Mouse (Mus musculus): ENCODE measurements around the gene Slbp. TPM values are rescaled to one million over a fixed set of nuclear protein-coding genes. Genes with fewer than 3 reads are reported as not detected.

The Slbp gene
- polyA plus RNA-seq, 1 experiment, result 25.4 TPM

GRCm38 (mm10) chr5:33681044-33681443 is 28.7 kb upstream of the Slbp start:
- Histone ChIP-seq H3K4me1 (ENCODE audit: control insufficient read depth, insufficient read depth, insufficient read length, low read length) (no peaks in the 10 kb centered on the region), H3K27me3 (ENCODE audit: control insufficient read depth, insufficient read depth, low read length) (no peaks in the 10 kb centered on the region), H3K4me3 (ENCODE audit: low read depth, low read length) (no peak overlapping the region), H3K36me3 (ENCODE audit: control insufficient read depth, insufficient read depth, low read length) (no peaks in the 10 kb centered on the region), H3K27ac (ENCODE audit: insufficient read depth, low read depth, low read length) (no peak overlapping the region)
- TF ChIP-seq POLR2A (IDR thresholded peaks at IDR 0.05; ENCODE audit: low read depth, low read length), result no peak
- no peak for TF ChIP-seq CTCF (IDR thresholded peaks at IDR 0.05; ENCODE audit: extremely low read depth, insufficient read length, insufficient replicate concordance, low read depth, low read length)
- 44% methylated on average over 3 of the region's 3 CpGs for WGBS

- Histone ChIP-seq H3K27me3 (ENCODE audit: control insufficient read depth, insufficient read depth, low read length) (no peaks in the 10 kb centered on the region), H3K4me1 (ENCODE audit: control insufficient read depth, insufficient read depth, insufficient read length, low read length) (no peaks in the 10 kb centered on the region), H3K4me3 (ENCODE audit: low read depth, low read length) (no peak overlapping the region), H3K27ac (ENCODE audit: insufficient read depth, low read depth, low read length) (no peak overlapping the region), H3K36me3 (ENCODE audit: control insufficient read depth, insufficient read depth, low read length) (no peaks in the 10 kb centered on the region)
- TF ChIP-seq CTCF (IDR thresholded peaks at IDR 0.05; ENCODE audit: extremely low read depth, insufficient read length, insufficient replicate concordance, low read depth, low read length) (no peak), POLR2A (IDR thresholded peaks at IDR 0.05; ENCODE audit: low read depth, low read length) (no peak)
- WGBS, result 81% methylated on average over 5 of the region's 5 CpGs
Measured at GRCm38 (mm10) chr5:33678244-33678643, 25.9 kb upstream of the Slbp start.

DNA sequence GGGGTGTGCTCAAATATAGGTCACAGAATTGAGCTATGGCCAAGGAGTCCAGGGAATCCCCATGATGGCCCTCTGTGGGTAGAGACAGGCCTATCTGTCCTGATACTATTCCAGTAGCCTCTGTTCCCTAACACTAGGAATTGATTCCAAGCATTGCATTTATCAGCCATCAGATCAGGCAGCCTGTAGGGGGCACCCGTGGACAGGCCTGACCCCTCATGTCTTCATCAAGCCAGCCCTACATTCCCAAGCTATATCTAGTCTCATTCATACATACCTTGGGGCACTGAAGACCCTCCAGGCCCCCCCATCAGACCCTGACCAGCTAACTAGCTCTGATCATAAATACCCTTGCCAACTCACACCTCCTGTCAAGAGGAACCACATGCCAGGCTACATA is 23.6 kb upstream of the Slbp start:
- Histone ChIP-seq H3K36me3 (ENCODE audit: control insufficient read depth, insufficient read depth, low read length) (peaks cover 5% of the 10 kb centered on the region; the same call in 1 of the 2 replicates), H3K27me3 (ENCODE audit: control insufficient read depth, insufficient read depth, low read length) (no peaks in the 10 kb centered on the region), H3K4me3 (ENCODE audit: low read depth, low read length) (no peak overlapping the region), H3K27ac (ENCODE audit: insufficient read depth, low read depth, low read length) (no peak overlapping the region), H3K4me1 (ENCODE audit: control insufficient read depth, insufficient read depth, insufficient read length, low read length) (no peaks in the 10 kb centered on the region)
- 0% methylated on average over 1 of the region's 1 CpGs for WGBS
- TF ChIP-seq POLR2A (IDR thresholded peaks at IDR 0.05; ENCODE audit: low read depth, low read length) (no peak), CTCF (IDR thresholded peaks at IDR 0.05; ENCODE audit: extremely low read depth, insufficient read length, insufficient replicate concordance, low read depth, low read length) (peak; percentile 62; the same call in 1 of the 2 replicates)

GRCm38 (mm10) chr5:33674439-33674838 is 22.1 kb upstream of the Slbp start:
- Histone ChIP-seq H3K27me3 (ENCODE audit: control insufficient read depth, insufficient read depth, low read length) (no peaks in the 10 kb centered on the region), H3K27ac (ENCODE audit: insufficient read depth, low read depth, low read length) (no peak overlapping the region), H3K4me3 (ENCODE audit: low read depth, low read length) (no peak overlapping the region), H3K36me3 (ENCODE audit: control insufficient read depth, insufficient read depth, low read length) (peaks cover 12% of the 10 kb centered on the region; the same call in 1 of the 2 replicates), H3K4me1 (ENCODE audit: control insufficient read depth, insufficient read depth, insufficient read length, low read length) (no peaks in the 10 kb centered on the region)
- WGBS, result 91% methylated on average over 3 of the region's 3 CpGs
- TF ChIP-seq POLR2A (IDR thresholded peaks at IDR 0.05; ENCODE audit: low read depth, low read length) (no peak), CTCF (IDR thresholded peaks at IDR 0.05; ENCODE audit: extremely low read depth, insufficient read length, insufficient replicate concordance, low read depth, low read length) (no peak)

- Histone ChIP-seq H3K36me3 (ENCODE audit: control insufficient read depth, insufficient read depth, low read length) (peaks cover 14% of the 10 kb centered on the region; the same call in 1 of the 2 replicates), H3K4me1 (ENCODE audit: control insufficient read depth, insufficient read depth, insufficient read length, low read length) (no peaks in the 10 kb centered on the region), H3K27ac (ENCODE audit: insufficient read depth, low read depth, low read length) (no peak overlapping the region), H3K4me3 (ENCODE audit: low read depth, low read length) (no peak overlapping the region), H3K27me3 (ENCODE audit: control insufficient read depth, insufficient read depth, low read length) (no peaks in the 10 kb centered on the region)
- TF ChIP-seq CTCF (IDR thresholded peaks at IDR 0.05; ENCODE audit: extremely low read depth, insufficient read length, insufficient replicate concordance, low read depth, low read length) (no peak), POLR2A (IDR thresholded peaks at IDR 0.05; ENCODE audit: low read depth, low read length) (no peak)
- 74% methylated on average over 5 of the region's 5 CpGs for WGBS
Measured at GRCm38 (mm10) chr5:33671659-33672058, 19.3 kb upstream of the Slbp start.

- H3K27me3 ChIP-seq (ENCODE audit: control insufficient read depth, insufficient read depth, low read length), result no peaks in the 10 kb centered on the region
- TF ChIP-seq POLR2A (IDR thresholded peaks at IDR 0.05; ENCODE audit: low read depth, low read length), result no peak
- peak; percentile 28; the same call in 1 of the 2 replicates for TF ChIP-seq CTCF (IDR thresholded peaks at IDR 0.05; ENCODE audit: extremely low read depth, insufficient read length, insufficient replicate concordance, low read depth, low read length)
- H3K27ac ChIP-seq (ENCODE audit: insufficient read depth, low read depth, low read length), result no peak overlapping the region
- H3K4me3 ChIP-seq (ENCODE audit: low read depth, low read length), result no peak overlapping the region
- peaks cover 17% of the 10 kb centered on the region; the same call in 1 of the 2 replicates for H3K36me3 ChIP-seq (ENCODE audit: control insufficient read depth, insufficient read depth, low read length)
- H3K4me1 ChIP-seq (ENCODE audit: control insufficient read depth, insufficient read depth, insufficient read length, low read length), result no peaks in the 10 kb centered on the region
Measured at GRCm38 (mm10) chr5:33668223-33668622, 15.8 kb upstream of the Slbp start.

GRCm38 (mm10) chr5:33658664-33659050 is 6.3 kb upstream of the Slbp start:
- no peaks in the 10 kb centered on the region for H3K27me3 ChIP-seq (ENCODE audit: control insufficient read depth, insufficient read depth, low read length)
- TF ChIP-seq POLR2A (IDR thresholded peaks at IDR 0.05; ENCODE audit: low read depth, low read length) (no peak), CTCF (IDR thresholded peaks at IDR 0.05; ENCODE audit: extremely low read depth, insufficient read length, insufficient replicate concordance, low read depth, low read length) (no peak)
- H3K4me1 ChIP-seq (ENCODE audit: control insufficient read depth, insufficient read depth, insufficient read length, low read length), result peaks cover 17% of the 10 kb centered on the region
- H3K36me3 ChIP-seq (ENCODE audit: control insufficient read depth, insufficient read depth, low read length), result peaks cover 12% of the 10 kb centered on the region; the same call in 1 of the 2 replicates
- under 1% methylated on average over 26 of the region's 26 CpGs for WGBS
- peak overlapping the region; percentile 88 for H3K4me3 ChIP-seq (ENCODE audit: low read depth, low read length)
- H3K27ac ChIP-seq (ENCODE audit: insufficient read depth, low read depth, low read length), result no peak overlapping the region

Measured in small intestine, adult 2 months (tissue).